Mouse (Mus musculus) cerebellum, adult 2 months (tissue): ENCODE results near the gene Gdf7.
A peak's percentile ranks its signal among the peaks of the same experiment; 100 is the strongest.

Experiments used
- CTCF ChIP-seq: fragments of 200-500 bp; IDR thresholded peaks from 2 replicates; pipeline ENCODE4 v1.5.1; 2011; ENCODE audit warnings: low read depth, mild to moderate bottlenecking, control low read depth, low read length, moderate library complexity, borderline replicate concordance; ENCODE audit not compliant: insufficient read depth
- POLR2A ChIP-seq: fragments of 200-500 bp; IDR thresholded peaks from 2 replicates; pipeline ENCODE4 v1.6.1; 2011; ENCODE audit warnings: low read length, control low read depth, borderline replicate concordance; ENCODE audit not compliant: insufficient read depth

DNA sequence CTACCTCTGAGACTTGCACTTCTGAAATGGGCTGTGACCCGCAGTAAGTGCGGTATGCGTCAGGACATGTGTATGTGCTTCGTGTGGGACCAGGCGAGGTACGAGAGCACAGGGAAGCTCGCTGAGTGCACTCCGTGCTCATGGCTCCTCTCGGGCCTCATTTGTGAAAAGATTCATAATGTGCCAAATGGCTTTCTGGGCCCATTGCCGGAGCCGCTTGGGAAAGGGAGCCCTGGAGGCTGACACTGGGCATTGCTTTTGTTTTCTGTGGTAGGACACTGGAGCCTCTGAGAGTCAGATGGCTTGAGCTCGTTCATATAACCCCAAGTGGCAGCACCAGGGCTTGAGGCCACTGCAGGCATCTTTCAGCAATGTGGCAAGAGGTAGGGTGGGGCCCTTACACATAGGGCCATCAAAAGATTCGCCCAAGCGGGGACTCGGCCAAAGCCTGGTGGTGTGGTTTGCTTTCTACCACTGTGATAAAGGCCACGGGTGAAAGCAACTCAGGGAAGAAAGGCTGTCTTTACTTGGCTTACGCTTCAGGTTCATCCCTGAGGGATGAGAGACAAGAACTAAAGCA is 24.3 kb upstream of the Gdf7 start:
- TF ChIP-seq CTCF (0 out of 2 replicates have a peak, but pooled peaks have one; percentile 3), POLR2A (no peak)
